Mouse (Mus musculus) mature B cell (primary cell): ENCODE data around the gene Prelp.

Experiments used
- in situ Hi-C: fragments of 300-500 bp; cut with MboI; formaldehyde crosslinking; loops from 2 replicates; pipeline ENCODE4 v1.14.3; 2019

Gene Prelp

DNA sequence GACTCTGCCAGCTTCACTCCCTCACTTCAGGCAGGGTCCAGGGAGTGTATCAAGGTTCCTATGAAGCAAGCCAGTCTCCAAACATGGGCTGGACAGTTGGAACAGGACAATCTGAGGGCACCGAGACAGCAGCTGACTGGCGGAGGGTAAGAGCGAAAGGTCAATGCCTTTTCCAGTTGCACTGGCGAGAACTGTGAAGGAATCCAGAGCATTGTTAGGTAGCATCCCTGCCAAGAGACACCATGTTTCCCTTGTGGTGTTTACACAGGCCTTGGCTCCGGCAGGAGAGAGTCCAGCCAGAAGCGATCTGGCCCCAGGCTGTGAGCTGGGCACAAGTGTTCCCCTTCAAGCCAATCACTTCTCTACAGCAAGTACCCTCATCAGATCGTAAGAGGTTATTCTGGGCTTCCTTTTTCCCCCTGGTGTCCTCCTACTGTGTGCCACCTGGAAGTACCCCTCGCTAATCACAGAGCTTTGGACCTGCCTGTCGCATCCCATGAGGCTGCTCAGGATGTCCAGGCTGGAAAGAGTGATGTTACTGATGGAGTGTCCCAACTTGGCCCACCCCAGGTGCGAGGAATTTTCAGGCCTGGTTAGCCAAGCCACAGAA is 13.2 kb upstream of the Prelp start:
- in situ Hi-C loops, result no loop called here

DNA sequence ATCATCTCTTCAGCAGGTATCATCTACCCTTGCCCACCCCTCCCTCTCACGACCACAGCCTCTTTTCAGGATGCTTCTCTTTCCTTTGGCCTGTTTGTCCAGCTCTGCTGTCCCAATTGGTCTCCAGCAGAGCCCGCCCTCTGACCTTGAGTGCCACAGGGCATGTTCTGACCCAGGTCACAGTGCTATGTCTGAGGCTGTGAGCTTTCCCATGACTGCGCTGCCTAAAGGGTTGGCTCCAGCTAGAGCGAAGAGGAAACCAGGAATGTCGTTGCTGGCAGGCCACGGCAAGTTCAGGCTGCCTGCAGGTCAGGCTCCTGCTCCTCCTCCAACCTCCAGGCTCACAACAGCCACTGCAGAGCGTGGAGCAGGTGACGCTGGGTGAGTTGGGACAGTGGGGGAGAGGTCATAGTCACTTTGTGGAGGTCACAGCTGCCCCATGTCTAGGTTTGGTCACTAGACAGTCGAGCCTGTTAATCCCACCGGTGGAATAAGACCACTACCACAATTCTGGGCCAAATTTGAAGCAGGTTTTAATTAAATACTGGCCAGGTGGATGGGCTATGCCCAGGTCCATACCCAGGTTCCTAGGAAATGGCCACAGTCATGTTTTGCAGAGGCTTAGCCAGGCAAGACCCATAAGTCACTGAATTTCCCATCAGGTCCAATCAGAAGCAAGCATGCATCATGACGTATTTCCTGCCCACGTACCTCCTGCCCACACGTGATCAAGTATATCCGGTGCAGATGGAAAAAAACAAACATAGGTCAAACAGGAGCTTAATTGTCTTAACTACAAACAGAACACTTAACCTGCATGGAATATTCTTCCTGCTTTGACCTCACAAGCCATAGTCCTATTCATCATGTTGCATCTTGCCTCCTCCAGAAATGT is 12.3 kb upstream of the Prelp start:
- in situ Hi-C loops, result no loop called here

DNA sequence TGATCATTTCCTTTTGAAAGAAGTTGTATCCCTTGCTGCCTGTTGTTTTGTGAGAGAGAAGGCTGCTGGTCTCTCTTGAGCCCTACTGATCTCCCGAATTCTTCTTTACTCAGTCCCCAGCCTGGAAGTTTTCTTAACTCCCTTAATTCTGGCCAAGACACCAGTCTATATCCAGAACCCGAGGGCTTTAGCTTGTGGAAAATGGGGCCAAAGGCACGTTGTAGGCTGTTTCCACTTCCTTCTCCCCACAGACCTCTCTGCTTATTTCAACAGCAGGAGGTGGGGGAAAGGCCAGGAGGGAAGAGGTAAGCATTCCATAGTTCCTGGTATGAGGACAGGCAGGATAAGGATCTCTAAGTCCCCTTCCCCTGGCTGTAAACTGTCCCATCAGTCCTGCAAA is 8.8 kb upstream of the Prelp start:
- in situ Hi-C loops, result no loop called here

DNA sequence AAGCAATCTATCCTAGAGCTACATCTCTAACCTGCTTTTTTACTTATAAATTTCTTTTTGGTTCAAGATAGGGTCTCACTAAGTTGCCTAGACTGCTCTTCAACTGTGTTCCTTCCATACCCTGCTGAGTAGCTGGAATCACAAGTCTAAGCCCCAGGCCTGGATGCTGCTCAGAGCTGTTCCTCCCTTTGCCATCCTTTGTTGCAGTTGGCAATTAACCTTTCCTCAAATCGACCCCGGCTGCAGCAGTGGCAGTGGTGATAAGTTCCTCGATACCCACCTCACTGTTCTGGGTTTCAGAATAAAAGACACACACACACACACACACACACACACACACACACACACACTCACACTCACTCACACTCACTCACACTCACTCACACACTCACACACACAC is 4.0 kb upstream of the Prelp start:
- in situ Hi-C loops, result no loop called here

DNA sequence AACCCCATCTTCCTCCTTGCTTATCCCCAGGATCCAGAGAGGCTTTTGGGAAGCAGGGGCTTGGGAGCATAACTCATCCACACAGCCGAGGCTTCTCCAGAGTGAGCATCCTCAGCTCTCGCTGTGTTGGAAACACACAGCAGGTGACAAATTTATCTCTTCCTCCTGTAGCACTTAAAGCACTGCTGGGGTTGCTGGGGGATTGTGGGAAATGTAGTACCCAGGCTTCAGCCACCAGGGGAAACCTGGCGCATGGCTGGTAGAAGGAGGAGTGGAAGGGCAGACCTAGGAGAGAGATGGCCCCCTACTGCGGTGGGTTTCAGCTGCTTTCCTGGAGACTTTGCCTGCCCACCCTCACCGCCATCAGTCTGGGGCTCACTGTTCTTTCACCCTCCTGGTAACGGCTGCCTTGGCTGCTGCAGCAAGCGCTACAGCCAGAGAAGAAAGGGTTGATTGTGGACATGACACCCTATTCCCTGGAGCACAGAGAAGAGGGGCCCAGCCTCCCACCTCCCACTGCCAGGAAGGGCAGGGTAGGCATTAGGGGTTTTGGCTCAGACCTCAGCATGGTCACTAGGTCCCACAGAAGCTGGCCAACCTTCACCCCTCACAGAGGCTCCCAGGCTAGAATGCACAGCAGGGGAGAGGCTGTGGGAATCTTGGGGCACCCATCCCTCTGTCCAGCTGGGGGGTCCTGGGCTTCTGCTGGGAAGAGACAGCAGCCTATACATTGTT is 3.1 kb upstream of the Prelp start:
- in situ Hi-C loops, result loop anchor here (25.0 kb wide), 1 partner anchor 188 kb away; the partner anchor contains the start of gene Chit1

DNA sequence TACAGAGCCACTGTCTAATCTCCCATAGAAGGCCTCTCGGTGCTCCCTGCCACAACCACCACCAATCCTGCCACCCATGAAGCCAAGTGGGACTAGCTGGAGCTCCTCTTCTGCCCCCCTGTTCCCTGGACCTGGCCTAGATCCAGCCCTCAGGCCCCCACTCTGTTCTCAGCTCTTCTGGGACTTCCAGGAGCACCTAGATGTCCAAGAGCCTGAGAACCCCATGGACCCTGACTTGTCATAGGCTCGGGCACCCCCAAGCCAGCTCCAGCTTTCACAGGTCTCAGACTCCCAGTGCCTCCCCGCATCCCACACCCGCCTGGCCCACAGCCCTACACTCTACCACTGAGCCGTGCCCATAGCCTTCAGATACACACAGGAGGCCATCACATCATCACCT is 1.9 kb upstream of the Prelp start:
- in situ Hi-C loops, result loop anchor here (25.0 kb wide), 1 partner anchor 189 kb away; the partner anchor contains the start of gene Chit1

- in situ Hi-C loops, result loop anchor here (25.0 kb wide), 1 partner anchor 191 kb away; the partner anchor contains the start of gene Chit1
Observed at GRCm38 (mm10) chr1:133920876-133921275, 338 bp downstream of the Prelp start.

DNA sequence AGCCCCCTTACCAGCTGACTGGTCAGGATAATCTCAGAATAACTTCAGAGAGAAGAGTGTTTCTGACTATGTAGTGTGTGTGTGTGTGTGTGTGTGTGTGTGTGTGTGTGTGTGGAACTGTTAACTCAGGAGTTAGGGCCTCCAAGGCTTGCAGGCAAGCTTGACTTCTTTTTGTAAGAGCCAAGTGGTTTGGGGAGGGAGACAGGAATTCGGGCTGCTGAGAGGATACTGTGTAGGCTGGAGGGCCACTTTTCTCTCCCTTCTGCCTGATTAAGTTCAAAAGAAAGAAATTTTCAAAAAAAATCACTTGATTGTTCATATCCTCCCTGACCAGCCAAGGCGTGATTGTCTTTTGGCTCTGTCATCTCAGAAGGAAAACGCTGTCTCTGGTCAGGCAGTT is 813 bp downstream of the Prelp start:
- in situ Hi-C loops, result loop anchor here (25.0 kb wide), 1 partner anchor 192 kb away; the partner anchor contains the start of gene Chit1

DNA sequence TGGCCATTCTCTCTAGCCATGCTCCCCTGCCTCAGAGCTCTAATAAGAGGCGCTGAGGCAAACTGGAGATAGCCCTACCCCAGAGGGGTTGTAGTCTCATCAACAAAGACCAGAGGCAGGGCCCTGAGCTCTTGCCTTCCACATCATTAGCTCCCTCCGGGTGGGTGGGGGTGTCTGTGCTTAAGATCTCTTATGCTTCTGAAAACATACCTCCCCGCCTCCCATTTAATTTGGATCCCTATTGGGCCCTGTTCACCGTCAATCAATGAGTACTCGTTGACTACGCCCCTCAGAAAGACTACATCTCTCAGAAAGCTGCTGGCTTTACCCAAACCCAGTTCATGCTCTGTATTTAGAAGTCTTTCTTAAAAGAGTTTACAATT is 3.1 kb downstream of the Prelp start:
- in situ Hi-C loops, result loop anchor here (25.0 kb wide), 1 partner anchor 194 kb away; the partner anchor contains the start of gene Chit1

DNA sequence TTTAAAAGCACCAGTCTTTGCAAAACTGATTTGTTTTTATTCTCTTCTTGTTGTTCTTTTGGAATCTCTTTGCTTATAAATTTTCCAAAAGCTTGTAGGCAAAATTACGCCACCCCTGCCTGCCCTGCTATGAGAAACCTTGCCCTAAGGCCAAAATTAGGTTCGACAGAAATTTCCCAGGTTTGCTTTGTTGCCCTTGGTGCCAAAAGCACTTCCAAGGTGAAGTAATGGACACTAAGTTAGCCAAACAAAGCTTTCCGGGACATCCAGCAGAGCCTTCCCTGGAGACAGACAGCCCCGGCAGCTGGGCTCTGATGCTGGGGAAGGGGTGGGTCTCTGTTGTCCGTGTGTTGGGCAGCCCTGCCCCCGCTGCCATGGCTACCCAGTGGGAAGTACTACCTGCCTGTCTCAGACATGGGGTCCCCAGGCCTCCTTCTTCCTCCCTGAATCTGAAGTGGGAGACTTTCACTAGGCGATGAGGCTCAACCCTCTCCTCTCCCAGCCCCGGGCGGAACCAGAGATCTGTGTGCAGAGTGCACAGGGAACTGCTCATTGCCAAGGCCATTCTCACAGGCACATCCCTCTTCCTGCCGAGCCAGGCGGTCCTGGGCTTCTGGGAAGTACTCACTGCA is 3.6 kb downstream of the Prelp start:
- in situ Hi-C loops, result loop anchor here (25.0 kb wide), 1 partner anchor 195 kb away; the partner anchor contains the start of gene Chit1

DNA sequence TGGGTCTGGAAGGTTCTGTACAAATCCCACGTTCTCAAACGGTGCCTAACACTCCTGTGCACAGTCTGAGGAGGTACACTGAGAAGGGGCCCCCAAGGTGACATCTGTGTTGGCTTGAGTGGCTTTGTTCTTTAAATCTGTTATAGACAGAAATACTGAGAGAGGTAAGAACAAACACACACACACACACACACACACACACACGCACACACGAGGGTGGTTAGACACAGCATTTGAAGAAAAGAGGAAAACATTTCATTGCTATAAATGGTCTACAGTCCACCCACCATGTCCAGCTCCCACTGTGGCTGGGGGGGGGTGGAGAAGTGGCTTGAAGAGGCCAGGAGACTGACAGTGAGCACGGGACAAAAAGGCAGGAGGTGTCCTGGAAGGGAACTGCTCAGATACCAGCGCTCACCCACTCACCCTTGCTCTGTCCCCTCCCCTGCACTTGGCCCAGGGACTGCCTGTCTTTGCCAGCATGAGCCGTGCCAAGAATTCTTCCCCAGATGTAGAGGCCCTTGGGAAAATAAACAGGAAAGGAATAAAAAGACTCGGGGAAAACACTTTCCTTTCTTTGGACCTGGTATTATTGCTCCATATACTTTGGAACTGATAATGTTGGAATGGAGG is 5.4 kb downstream of the Prelp start:
- in situ Hi-C loops, result loop anchor here (25.0 kb wide), 1 partner anchor 196 kb away; the partner anchor contains the start of gene Chit1

- in situ Hi-C loops, result loop anchor here (25.0 kb wide), 1 partner anchor 197 kb away; the partner anchor contains the start of gene Chit1
Observed at GRCm38 (mm10) chr1:133915115-133915514, 6.1 kb downstream of the Prelp start.

- in situ Hi-C loops, result loop anchor here (25.0 kb wide), 1 partner anchor 199 kb away; the partner anchor contains the start of gene Chit1
Observed at GRCm38 (mm10) chr1:133913018-133913417, 8.2 kb downstream of the Prelp start.

DNA sequence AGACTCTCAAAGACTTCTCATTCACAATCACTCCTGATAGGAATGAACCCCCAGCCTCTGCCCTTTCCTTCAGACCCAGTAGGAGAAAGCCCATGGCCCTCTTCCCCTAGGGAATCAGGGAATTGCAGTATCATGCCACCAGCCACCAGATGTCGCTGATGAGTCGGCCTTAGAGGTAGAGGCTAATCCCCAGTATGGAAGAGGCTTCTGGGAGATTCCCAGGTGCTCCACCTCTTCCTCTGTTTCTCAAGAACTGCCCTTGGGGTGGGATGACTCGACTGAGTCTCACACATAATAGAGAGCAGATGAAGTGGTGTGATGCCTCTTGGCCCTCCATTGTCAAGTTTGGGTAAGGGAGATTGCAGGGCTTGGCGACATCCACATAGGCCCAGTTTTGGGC is 9.8 kb downstream of the Prelp start:
- in situ Hi-C loops, result loop anchor here (25.0 kb wide), 1 partner anchor 201 kb away; the partner anchor contains the start of gene Chit1

- in situ Hi-C loops, result loop anchor here (25.0 kb wide), 1 partner anchor 201 kb away; the partner anchor contains the start of gene Chit1
Observed at GRCm38 (mm10) chr1:133911008-133911407, 10.2 kb downstream of the Prelp start.

DNA sequence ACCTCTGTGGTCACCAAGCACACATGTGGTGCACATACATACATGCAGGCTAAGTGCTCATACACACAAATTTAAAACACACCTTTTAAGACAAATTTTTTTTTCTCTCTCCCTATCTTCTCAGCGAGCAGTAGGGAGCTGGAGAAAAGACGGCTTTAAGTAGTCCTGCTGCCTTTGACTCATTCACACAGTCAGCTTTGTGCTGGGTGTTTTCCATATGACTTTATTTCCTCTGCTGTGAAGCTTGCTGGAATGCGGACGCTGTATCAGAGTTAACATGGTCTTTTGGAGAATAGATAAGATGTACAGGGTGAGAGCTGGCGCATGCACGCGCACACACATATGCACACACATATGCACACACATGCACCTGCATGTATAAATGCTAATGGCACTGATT is 11.1 kb downstream of the Prelp start:
- in situ Hi-C loops, result loop anchor here (25.0 kb wide), 1 partner anchor 202 kb away; the partner anchor contains the start of gene Chit1

DNA sequence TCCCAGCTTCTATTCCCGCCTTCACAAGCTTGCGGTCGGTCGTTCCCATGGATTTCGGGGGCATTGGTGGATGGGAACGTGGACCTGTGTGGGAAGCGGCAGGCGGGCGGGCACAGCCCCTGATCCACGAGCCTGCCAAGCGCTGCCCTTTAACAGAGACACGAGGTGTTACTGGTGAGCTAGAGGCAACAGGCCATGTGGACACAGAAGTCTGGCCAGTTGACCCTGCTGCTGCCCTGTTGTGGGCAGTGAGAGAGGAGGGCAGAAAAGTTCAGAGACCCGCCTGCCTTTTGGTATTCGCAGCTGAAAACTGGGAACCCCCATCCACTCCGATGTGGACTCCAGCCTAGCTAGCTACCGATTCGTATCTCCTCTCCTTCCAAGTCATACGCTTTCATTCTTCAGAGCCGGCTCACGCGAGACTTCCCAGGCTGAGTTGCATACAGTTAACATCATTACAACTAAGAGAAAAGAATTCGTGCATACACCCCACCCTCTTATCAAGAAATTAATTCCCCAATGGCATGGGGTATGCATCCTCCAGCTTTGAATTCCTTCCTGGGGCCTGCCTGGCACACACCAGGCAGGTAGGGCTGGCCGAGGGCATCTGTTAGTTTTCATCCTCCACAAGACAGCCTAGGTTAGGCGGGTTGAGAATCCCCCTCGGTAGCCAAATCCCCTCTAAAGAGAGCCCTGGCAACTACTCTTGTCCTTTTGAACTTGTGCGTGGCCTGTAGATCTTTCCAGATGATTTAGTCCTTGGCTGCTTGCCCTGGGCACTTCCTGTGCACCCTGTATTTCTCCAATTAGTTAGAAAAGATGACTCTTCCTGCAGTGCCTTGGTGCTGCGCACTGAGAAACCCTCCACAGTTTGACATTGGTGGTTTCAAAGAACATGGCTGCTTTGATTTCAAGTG is 12.3 kb downstream of the Prelp start:
- in situ Hi-C loops, result loop anchor here (25.0 kb wide), 1 partner anchor 203 kb away; the partner anchor contains the start of gene Chit1

GRCm38 (mm10) chr1:133907949-133908658 is 13.1 kb downstream of the Prelp start, which contains the start of gene Optc:
Gene Optc, minus strand, starts transcription at chr1:133907999.
- in situ Hi-C loops, result loop anchor here (25.0 kb wide), 1 partner anchor 204 kb away; the partner anchor contains the start of gene Chit1

DNA sequence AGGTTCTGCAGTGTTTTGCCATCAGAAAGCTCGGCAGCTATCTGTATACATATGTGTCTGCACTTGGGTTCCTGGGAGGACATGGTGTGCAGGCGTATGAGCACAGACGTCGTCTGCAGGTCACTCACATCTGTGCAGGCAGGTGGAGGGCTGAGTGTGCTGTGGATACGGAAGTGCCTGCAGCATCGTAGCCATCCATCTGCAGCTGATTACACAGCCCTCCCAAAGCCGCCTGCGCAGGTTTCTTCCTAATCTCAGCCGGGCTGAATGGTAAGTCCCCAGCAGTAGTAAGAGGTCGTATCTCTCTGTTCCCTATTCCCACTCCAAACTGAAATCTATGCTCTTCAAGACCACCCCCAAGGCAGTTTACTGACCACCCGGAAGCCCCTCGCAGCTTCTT is 14.8 kb downstream of the Prelp start:
- in situ Hi-C loops, result loop anchor here (25.0 kb wide), 1 partner anchor 206 kb away; the partner anchor contains the start of gene Chit1
